Mouse (Mus musculus): Measurements from ENCODE around the gene Tnfrsf26. TPM values are rescaled to one million over a fixed set of nuclear protein-coding genes. Genes with fewer than 3 reads are reported as not detected.
"Not testable (repeated sequence)": the region's sequence is repeated elsewhere in the genome, so short reads cannot be mapped to it uniquely, and the experiment has no call there.

Tnfrsf26 gene
- polyA plus RNA-seq (2015; fragmentation: Nextera tagmentation; extraction: Ambion mirVana), result 0.13 and 0.17 TPM in 2 replicates

- H3K27me3 ChIP-seq (ENCODE audit: control insufficient read depth, insufficient read depth, low read length), result no peaks in the 10 kb centered on the region
- no peak for TF ChIP-seq EP300 (optimal IDR thresholded peaks at IDR 0.05)
- no peak for TF ChIP-seq CTCF (IDR thresholded peaks at IDR 0.05; ENCODE audit: low read depth)
- no peak for DNase-seq (ENCODE audit: low spot score)
- ATAC-seq (ENCODE audit: low FRiP score, low TSS enrichment), result no peak
- H3K4me3 ChIP-seq (ENCODE audit: low read depth, low read length), result no peak within 1 kb of the TSS
- H3K9me3 ChIP-seq (ENCODE audit: control insufficient read depth, low read length), result no peaks in the 10 kb centered on the region
- no peaks in the 10 kb centered on the region for H3K4me1 ChIP-seq (replicated peaks; ENCODE audit: control insufficient read depth, insufficient read depth)
- H3K4me2 ChIP-seq (replicated peaks; ENCODE audit: low read depth), result no peak within 1 kb of the TSS
- 89% methylated on average over 1 of the region's 1 CpGs for WGBS
- H3K36me3 ChIP-seq (ENCODE audit: control insufficient read depth, insufficient read depth, low read length), result no peaks in the 10 kb centered on the region
- no peak within 1 kb of the TSS for H3K9ac ChIP-seq (ENCODE audit: low read length)
- H3K27ac ChIP-seq (replicated peaks), result no peak within 1 kb of the TSS
Observed at GRCm38 (mm10) chr7:143628540-143628939, at the start of gene Tnfrsf26. Tnfrsf26 (minus strand) TSS chr7:143628722.

- Histone ChIP-seq H3K27ac (replicated peaks) (no peak overlapping the region), H3K9me3 (ENCODE audit: control insufficient read depth, low read length) (no peaks in the 10 kb centered on the region), H3K4me3 (ENCODE audit: low read depth, low read length) (no peak overlapping the region), H3K4me2 (replicated peaks; ENCODE audit: low read depth) (no peak overlapping the region), H3K9ac (ENCODE audit: low read length) (no peak overlapping the region), H3K36me3 (ENCODE audit: control insufficient read depth, insufficient read depth, low read length) (no peaks in the 10 kb centered on the region), H3K4me1 (replicated peaks; ENCODE audit: control insufficient read depth, insufficient read depth) (no peaks in the 10 kb centered on the region), H3K27me3 (ENCODE audit: control insufficient read depth, insufficient read depth, low read length) (no peaks in the 10 kb centered on the region)
- no peak for DNase-seq (ENCODE audit: low spot score)
- ATAC-seq (ENCODE audit: low FRiP score, low TSS enrichment), result peak; percentile 83
- TF ChIP-seq EP300 (optimal IDR thresholded peaks at IDR 0.05) (no peak), CTCF (IDR thresholded peaks at IDR 0.05; ENCODE audit: low read depth) (no peak)
Observed at GRCm38 (mm10) chr7:143666427-143667311, 38.1 kb upstream of the Tnfrsf26 start.

- no peak overlapping the region for H3K9ac ChIP-seq (ENCODE audit: low read length)
- no peak for ATAC-seq (ENCODE audit: low FRiP score, low TSS enrichment)
- no peak for DNase-seq (ENCODE audit: low spot score)
- TF ChIP-seq EP300 (optimal IDR thresholded peaks at IDR 0.05) (no peak), CTCF (IDR thresholded peaks at IDR 0.05; ENCODE audit: low read depth) (no peak)
- 68% methylated on average over 2 of the region's 2 CpGs for WGBS
- H3K27me3 ChIP-seq (ENCODE audit: control insufficient read depth, insufficient read depth, low read length), result no peaks in the 10 kb centered on the region
- no peak overlapping the region for H3K4me2 ChIP-seq (replicated peaks; ENCODE audit: low read depth)
- no peaks in the 10 kb centered on the region for H3K36me3 ChIP-seq (ENCODE audit: control insufficient read depth, insufficient read depth, low read length)
- no peak overlapping the region for H3K4me3 ChIP-seq (ENCODE audit: low read depth, low read length)
- H3K9me3 ChIP-seq (ENCODE audit: control insufficient read depth, low read length), result no peaks in the 10 kb centered on the region
- no peaks in the 10 kb centered on the region for H3K4me1 ChIP-seq (replicated peaks; ENCODE audit: control insufficient read depth, insufficient read depth)
- H3K27ac ChIP-seq (replicated peaks), result no peak overlapping the region
Observed at GRCm38 (mm10) chr7:143663470-143663869, 34.9 kb upstream of the Tnfrsf26 start.

GRCm38 (mm10) chr7:143660797-143661196 is 32.3 kb upstream of the Tnfrsf26 start:
- Histone ChIP-seq H3K4me2 (replicated peaks; ENCODE audit: low read depth) (no peak overlapping the region), H3K36me3 (ENCODE audit: control insufficient read depth, insufficient read depth, low read length) (no peaks in the 10 kb centered on the region), H3K4me1 (replicated peaks; ENCODE audit: control insufficient read depth, insufficient read depth) (no peaks in the 10 kb centered on the region), H3K4me3 (ENCODE audit: low read depth, low read length) (no peak overlapping the region), H3K27ac (replicated peaks) (no peak overlapping the region), H3K9me3 (ENCODE audit: control insufficient read depth, low read length) (no peaks in the 10 kb centered on the region), H3K27me3 (ENCODE audit: control insufficient read depth, insufficient read depth, low read length) (no peaks in the 10 kb centered on the region), H3K9ac (ENCODE audit: low read length) (no peak overlapping the region)
- no peak for ATAC-seq (ENCODE audit: low FRiP score, low TSS enrichment)
- no peak for DNase-seq (ENCODE audit: low spot score)
- TF ChIP-seq CTCF (IDR thresholded peaks at IDR 0.05; ENCODE audit: low read depth), result no peak
- TF ChIP-seq EP300 (optimal IDR thresholded peaks at IDR 0.05), result no peak

GRCm38 (mm10) chr7:143649769-143650346 is 21.3 kb upstream of the Tnfrsf26 start:
- ATAC-seq (ENCODE audit: low FRiP score, low TSS enrichment); H3K27ac ChIP-seq (replicated peaks); H3K9ac ChIP-seq (ENCODE audit: low read length); H3K4me1 ChIP-seq (replicated peaks; ENCODE audit: control insufficient read depth, insufficient read depth); H3K9me3 ChIP-seq (ENCODE audit: control insufficient read depth, low read length); H3K27me3 ChIP-seq (ENCODE audit: control insufficient read depth, insufficient read depth, low read length); DNase-seq (ENCODE audit: low spot score); H3K36me3 ChIP-seq (ENCODE audit: control insufficient read depth, insufficient read depth, low read length): not testable (repeated sequence)
- 51% methylated on average over 10 of the region's 10 CpGs for WGBS
- Histone ChIP-seq H3K4me2 (replicated peaks; ENCODE audit: low read depth) (peak overlapping the region; percentile 88; the same call in 1 of the 2 replicates), H3K4me3 (ENCODE audit: low read depth, low read length) (peak overlapping the region; percentile 55)

Measured in stomach, postnatal 0 days (tissue).